27 mouse cellular contexts compared by ENCODE assay signal in genomic region chr2:74695813-74696430, GRCm38 (mm10). TPM values are rescaled to one million over a fixed set of nuclear protein-coding genes. Genes with fewer than 3 reads are reported as not detected.
DNase-seq lines count a peak whose midpoint lies in the region; ATAC-seq and TF ChIP-seq lines count a peak whose summit lies in the region.
"Had no signal": no experiment of that assay in that cellular context is flagged by ENCODE, and none has a peak within 500 bp of the region (broad histone marks: within the 10 kb centered on the region; RNA-seq: fewer than 3 reads in every experiment).

No protein-coding gene starts in this region.

- H3K27ac ChIP-seq in kidney, postnatal 0 days, result peak overlapping the region; percentile 98
- H3K27ac ChIP-seq in limb, embryonic 13.5 days, result peak overlapping the region; percentile 81
- H3K27ac ChIP-seq in neural tube, embryonic 14.5 days (ENCODE audit: low read depth, low read length), result peak overlapping the region; percentile 90; the same call in 1 of the 2 replicates
- no peak overlapping the region for H3K27ac ChIP-seq in gastrocnemius, adult 2 months
- H3K27ac ChIP-seq: embryonic facial prominence, embryonic 15.5 days; hindbrain, embryonic 10.5 days; hindbrain, postnatal 0 days had no signal

- WGBS in kidney, postnatal 0 days, result 30% methylated on average over 7 of the region's 7 CpGs
- 18% methylated on average over 7 of the region's 7 CpGs for WGBS in limb, embryonic 13.5 days
- 6% methylated on average over 7 of the region's 7 CpGs for WGBS in neural tube, embryonic 14.5 days

- no peak for ATAC-seq in kidney, postnatal 0 days (replicated peaks; ENCODE audit: low FRiP score, low read depth)
- no peak for ATAC-seq in limb, embryonic 13.5 days (ENCODE audit: low FRiP score, low read depth)
- ATAC-seq in neural tube, embryonic 14.5 days (ENCODE audit: low read depth), result no peak
- ATAC-seq: hindbrain, postnatal 0 days had no signal

- no peaks in the 10 kb centered on the region for H3K27me3 ChIP-seq in kidney, postnatal 0 days (ENCODE audit: insufficient read depth, low read length)
- peaks cover 67% of the 10 kb centered on the region for H3K27me3 ChIP-seq in limb, embryonic 13.5 days
- peaks cover 7% of the 10 kb centered on the region; the same call in 1 of the 2 replicates for H3K27me3 ChIP-seq in neural tube, embryonic 14.5 days (ENCODE audit: control insufficient read depth, insufficient read depth, low read length)

- H3K36me3 ChIP-seq in kidney, postnatal 0 days (ENCODE audit: insufficient read depth, low read length), result 0 out of 2 replicates have a peak, but pooled peaks cover 5% of the 10 kb centered on the region
- peaks cover 13% of the 10 kb centered on the region; the same call in 1 of the 2 replicates for H3K36me3 ChIP-seq in limb, embryonic 13.5 days
- no peaks in the 10 kb centered on the region for H3K36me3 ChIP-seq in neural tube, embryonic 14.5 days (ENCODE audit: control insufficient read depth, insufficient read depth, low read length)
- H3K36me3 ChIP-seq: embryonic facial prominence, embryonic 15.5 days; G1E; hindbrain, embryonic 10.5 days had no signal

- peak overlapping the region; percentile 91 for H3K4me3 ChIP-seq in kidney, postnatal 0 days (replicated peaks; ENCODE audit: low read depth, low read length)
- H3K4me3 ChIP-seq in limb, embryonic 13.5 days, result peak overlapping the region; percentile 60
- H3K4me3 ChIP-seq in neural tube, embryonic 14.5 days (ENCODE audit: low read depth, low read length), result peak overlapping the region; percentile 39; the same call in 1 of the 2 replicates
- no peak overlapping the region for H3K4me3 ChIP-seq in gastrocnemius, adult 2 months
- H3K4me3 ChIP-seq: embryonic facial prominence, embryonic 15.5 days; hindbrain, embryonic 10.5 days had no signal

- H3K4me2 ChIP-seq in kidney, postnatal 0 days (ENCODE audit: low read length), result peak overlapping the region; percentile 90
- H3K4me2 ChIP-seq in limb, embryonic 13.5 days (replicated peaks), result peak overlapping the region; percentile 91
- H3K4me2 ChIP-seq in neural tube, embryonic 14.5 days (ENCODE audit: low read depth, low read length), result peak overlapping the region; percentile 74
- H3K4me2 ChIP-seq: embryonic facial prominence, embryonic 15.5 days; lung, embryonic 14.5 days had no signal

- H3K9me3 ChIP-seq in kidney, postnatal 0 days (replicated peaks; ENCODE audit: low read length), result no peaks in the 10 kb centered on the region
- H3K9me3 ChIP-seq in limb, embryonic 13.5 days, result no peaks in the 10 kb centered on the region
- no peaks in the 10 kb centered on the region for H3K9me3 ChIP-seq in neural tube, embryonic 14.5 days (ENCODE audit: control insufficient read depth, low read length)
- H3K9me3 ChIP-seq: embryonic facial prominence, embryonic 15.5 days; hindbrain, embryonic 10.5 days had no signal

- no peak for TF ChIP-seq CTCF in kidney, postnatal 0 days (IDR thresholded peaks at IDR 0.05; ENCODE audit: low read depth)
- no peak for TF ChIP-seq CTCF in gastrocnemius, adult 2 months (IDR thresholded peaks at IDR 0.05)

- peak overlapping the region; percentile 100 for H3K9ac ChIP-seq in kidney, postnatal 0 days (ENCODE audit: low read depth, low read length)
- peak overlapping the region; percentile 90 for H3K9ac ChIP-seq in limb, embryonic 13.5 days
- peak overlapping the region; percentile 92; the same call in 1 of the 2 replicates for H3K9ac ChIP-seq in neural tube, embryonic 14.5 days (replicated peaks; ENCODE audit: low read depth, low read length)
- H3K9ac ChIP-seq: embryonic facial prominence, embryonic 15.5 days; lung, embryonic 14.5 days had no signal

- peaks cover 20% of the 10 kb centered on the region for H3K4me1 ChIP-seq in kidney, postnatal 0 days (replicated peaks; ENCODE audit: insufficient read depth, low read length)
- H3K4me1 ChIP-seq in limb, embryonic 13.5 days, result peaks cover 78% of the 10 kb centered on the region
- H3K4me1 ChIP-seq in neural tube, embryonic 14.5 days (ENCODE audit: control insufficient read depth, insufficient read depth, low read length), result peaks cover 5% of the 10 kb centered on the region; the same call in 1 of the 2 replicates

- peak; percentile 62 for DNase-seq in heart, adult 11 months
- no peak for DNase-seq in heart, postnatal 36 days
- no peak for DNase-seq in kidney, postnatal 0 days (ENCODE audit: low spot score)
- no peak for DNase-seq in kidney, postnatal 36 days
- DNase-seq in cerebellum, postnatal 25 days, result no peak
- no peak for DNase-seq in gastrocnemius, adult 2 months
- DNase-seq: adrenal gland, postnatal 25 days; cerebellum, adult 11 months; cerebellum, postnatal 14 days; embryo, embryonic 11 days; gastrocnemius, postnatal 25 days; lung, embryonic 14.5 days; lung, postnatal 36 days; retina, postnatal 1 day; thymus, adult 2 months had no signal

- intact Hi-C loops in heart, postnatal 36 days (cut with DNase I), result loop anchor here (10.0 kb wide), 1 partner anchor 1421 kb away; the partner anchor contains the start of gene Sp9
- intact Hi-C loops in gastrocnemius, adult 2 months (cut with DNase I), result no loop called here

RNA-seq across cellular contexts. Expression of gene Hoxd9, which starts 1.6 kb away (rescaled TPM):
- under 1 TPM; 0.36 to 0.41 TPM for total RNA-seq in heart, postnatal 36 days (2021)
- 57.8 and 67.0 TPM in 2 replicates for polyA plus RNA-seq in kidney, postnatal 0 days (2015; fragmentation: Nextera tagmentation; extraction: Ambion mirVana)
- polyA plus RNA-seq in limb, embryonic 13.5 days (2015; fragmentation: Nextera tagmentation; extraction: Ambion mirVana), result 10.7 and 10.9 TPM in 2 replicates
- polyA plus RNA-seq in neural tube, embryonic 14.5 days (2014; fragmentation: Nextera tagmentation; extraction: Ambion mirVana), result 20.9 and 37.4 TPM in 2 replicates
- total RNA-seq in gastrocnemius, adult 2 months (2021), result 10 to 100 TPM; 15.8 to 19.1 TPM
- total RNA-seq: G1E; hindbrain, postnatal 0 days; layer of hippocampus, postnatal 10 days; left cerebral cortex, adult 8-10 months; liver, adult 2 months; megakaryocyte-erythroid progenitor cell, adult 5-6 weeks; monocyte, adult 5-6 weeks had no signal
- polyA plus RNA-seq: G1E; hindbrain, embryonic 10.5 days; hindbrain, postnatal 0 days; liver, adult 2 months had no signal

RNA-seq across cellular contexts. Expression of gene Hoxd10, which starts 4.2 kb away (rescaled TPM):
- total RNA-seq in heart, postnatal 36 days (2021), result under 1 TPM in 1 of 2 experiments, not detected in 1; 0.22 TPM
- 44.6 and 45.5 TPM in 2 replicates for polyA plus RNA-seq in kidney, postnatal 0 days (2015; fragmentation: Nextera tagmentation; extraction: Ambion mirVana)
- polyA plus RNA-seq in limb, embryonic 13.5 days (2015; fragmentation: Nextera tagmentation; extraction: Ambion mirVana), result 26.0 and 26.2 TPM in 2 replicates
- 55.4 and 90.2 TPM in 2 replicates for polyA plus RNA-seq in neural tube, embryonic 14.5 days (2014; fragmentation: Nextera tagmentation; extraction: Ambion mirVana)
- 1 to 10 TPM; 4.0 to 4.8 TPM for total RNA-seq in gastrocnemius, adult 2 months (2021)
- total RNA-seq: adrenal gland, postnatal 25 days; hindbrain, postnatal 0 days; layer of hippocampus, postnatal 10 days; left cerebral cortex, adult 8-10 months; liver, adult 2 months; megakaryocyte-erythroid progenitor cell, adult 5-6 weeks; monocyte, adult 5-6 weeks had no signal
- polyA plus RNA-seq: G1E; heart, embryonic 16.5 days; hindbrain, embryonic 10.5 days; hindbrain, postnatal 0 days; liver, adult 2 months; lung, embryonic 14.5 days; thymus, adult 2 months had no signal

RNA-seq across cellular contexts. Expression of gene Hoxd8, which starts 8.5 kb away (rescaled TPM):
- 1 to 10 TPM; 1.1 to 1.3 TPM for total RNA-seq in heart, postnatal 36 days (2021)
- polyA plus RNA-seq in kidney, postnatal 0 days (2015; fragmentation: Nextera tagmentation; extraction: Ambion mirVana), result 73.4 and 76.7 TPM in 2 replicates
- 7.3 and 7.5 TPM in 2 replicates for polyA plus RNA-seq in limb, embryonic 13.5 days (2015; fragmentation: Nextera tagmentation; extraction: Ambion mirVana)
- 19.9 and 23.6 TPM in 2 replicates for polyA plus RNA-seq in neural tube, embryonic 14.5 days (2014; fragmentation: Nextera tagmentation; extraction: Ambion mirVana)
- 10 to 100 TPM; 39.3 to 49.0 TPM for total RNA-seq in gastrocnemius, adult 2 months (2021)
- total RNA-seq: G1E; left cerebral cortex, adult 8-10 months; liver, adult 2 months; megakaryocyte-erythroid progenitor cell, adult 5-6 weeks; monocyte, adult 5-6 weeks had no signal
- polyA plus RNA-seq: G1E; hindbrain, embryonic 10.5 days; hindbrain, postnatal 0 days had no signal

RNA-seq across cellular contexts. Expression of gene Hoxd3, which starts 15.8 kb away (rescaled TPM):
- total RNA-seq in heart, postnatal 36 days (2021), result not detected
- polyA plus RNA-seq in kidney, postnatal 0 days (2015; fragmentation: Nextera tagmentation; extraction: Ambion mirVana), result 7.9 and 8.0 TPM in 2 replicates
- polyA plus RNA-seq in limb, embryonic 13.5 days (2015; fragmentation: Nextera tagmentation; extraction: Ambion mirVana), result 0.84 and 0.88 TPM in 2 replicates
- polyA plus RNA-seq in neural tube, embryonic 14.5 days (2014; fragmentation: Nextera tagmentation; extraction: Ambion mirVana), result 13.5 and 13.9 TPM in 2 replicates
- not detected for total RNA-seq in gastrocnemius, adult 2 months (2021)
- total RNA-seq: gastrocnemius, postnatal 25 days; layer of hippocampus, postnatal 10 days; left cerebral cortex, adult 8-10 months; liver, adult 2 months; megakaryocyte-erythroid progenitor cell, adult 5-6 weeks; monocyte, adult 5-6 weeks had no signal
- polyA plus RNA-seq: liver, adult 2 months; lung, embryonic 14.5 days had no signal

RNA-seq across cellular contexts. Expression of gene Hoxd4, which starts 15.8 kb away (rescaled TPM):
- under 1 TPM; 0.19 to 0.28 TPM for total RNA-seq in heart, postnatal 36 days (2021)
- polyA plus RNA-seq in kidney, postnatal 0 days (2015; fragmentation: Nextera tagmentation; extraction: Ambion mirVana), result 3.3 and 4.4 TPM in 2 replicates
- 0.32 and 0.55 TPM in 2 replicates for polyA plus RNA-seq in limb, embryonic 13.5 days (2015; fragmentation: Nextera tagmentation; extraction: Ambion mirVana)
- 4.7 and 5.5 TPM in 2 replicates for polyA plus RNA-seq in neural tube, embryonic 14.5 days (2014; fragmentation: Nextera tagmentation; extraction: Ambion mirVana)
- total RNA-seq in gastrocnemius, adult 2 months (2021), result 1 to 10 TPM; 1.4 to 2.0 TPM
- total RNA-seq: layer of hippocampus, postnatal 10 days; left cerebral cortex, adult 8-10 months; megakaryocyte-erythroid progenitor cell, adult 5-6 weeks; monocyte, adult 5-6 weeks had no signal
- polyA plus RNA-seq: lung, embryonic 14.5 days had no signal
